Mouse (Mus musculus) liver, postnatal 0 days (tissue): ENCODE results near the gene Dync1li2.

Experiments used
- CTCF ChIP-seq: sonication (generic); IDR thresholded peaks from 2 replicates; pipeline ENCODE4 v1.5.1; 2016; ENCODE audit warnings: antibody characterized with exemption, low read depth
- EP300 ChIP-seq: IDR thresholded peaks from 2 replicates; pipeline ENCODE4 v1.6.1; 2016; ENCODE audit warnings: antibody characterized with exemption, low read depth, mild to moderate bottlenecking

DNA sequence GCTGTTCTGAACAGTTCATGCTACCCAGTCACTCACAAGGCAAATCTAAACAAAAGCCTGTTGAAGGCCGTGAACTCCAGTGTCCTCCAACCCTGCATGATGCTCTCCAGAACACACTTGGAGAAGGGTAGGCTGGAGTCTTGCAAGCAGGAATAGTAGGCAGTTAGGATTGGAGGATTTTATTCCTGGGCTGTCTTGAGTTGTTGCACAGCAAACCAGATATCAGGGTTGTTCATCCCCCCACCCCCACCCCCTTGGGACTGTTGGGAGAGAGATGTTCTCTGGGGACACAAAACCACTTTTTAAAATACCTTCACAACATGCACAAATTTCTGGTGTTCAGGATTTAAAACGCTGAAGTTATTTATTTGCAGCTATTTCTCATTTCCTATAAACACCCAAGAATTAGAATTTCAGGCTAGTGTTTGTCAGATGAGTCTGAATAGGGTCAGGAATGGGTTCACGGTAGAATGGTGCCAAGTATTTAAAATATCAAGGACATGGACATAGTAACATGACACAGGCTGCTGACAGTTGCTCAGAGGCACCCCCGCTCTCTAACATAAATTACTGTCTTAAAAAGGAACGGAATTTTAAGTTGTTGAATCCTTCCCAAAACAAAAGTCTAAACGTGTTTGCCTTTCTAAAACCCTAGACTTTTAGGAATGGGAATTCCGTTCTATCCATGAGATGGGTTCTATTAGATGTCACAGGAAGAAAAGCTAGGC is 29.9 kb downstream of the Dync1li2 start:
- TF ChIP-seq CTCF (no peak), EP300 (no peak)
